Mouse (Mus musculus) small intestine, adult 2 months (tissue): ENCODE measurements around the gene Lat. TPM values are rescaled to one million over a fixed set of nuclear protein-coding genes. Genes with fewer than 3 reads are reported as not detected.
A peak's percentile ranks its signal among the peaks of the same experiment; 100 is the strongest.
"Not testable (repeated sequence)": the region's sequence is repeated elsewhere in the genome, so short reads cannot be mapped to it uniquely, and the experiment has no call there.

Experiments
- H3K27ac ChIP-seq: fragments of 200-500 bp; 2 replicates; pipeline ENCODE4 v1.5.1; 2012; ENCODE audit warnings: low read depth, low read length, control low read depth, inconsistent platforms; ENCODE audit not compliant: insufficient read depth
- H3K27me3 ChIP-seq: fragments of 200-500 bp; 2 replicates; pipeline ENCODE4 v1.6.1; 2012; ENCODE audit warnings: mild to moderate bottlenecking, moderate library complexity, low read length, inconsistent platforms; ENCODE audit not compliant: control insufficient read depth, insufficient read depth
- H3K36me3 ChIP-seq: fragments of 200-500 bp; 2 replicates; pipeline ENCODE4 v1.6.1; 2012; ENCODE audit warnings: mild to moderate bottlenecking, low read length, control low read depth, inconsistent platforms; ENCODE audit not compliant: control insufficient read depth, insufficient read depth
- H3K4me1 ChIP-seq: fragments of 200-500 bp; 2 replicates; pipeline ENCODE4 v1.6.1; 2012; ENCODE audit warnings: low read length, inconsistent platforms, mixed read lengths; ENCODE audit not compliant: control insufficient read depth, insufficient read depth, insufficient read length
- H3K4me3 ChIP-seq: fragments of 200-500 bp; 2 replicates; pipeline ENCODE4 v1.5.1; 2012; ENCODE audit warnings: low read depth, mild to moderate bottlenecking, control low read depth, inconsistent platforms, low read length, moderate library complexity
- CTCF ChIP-seq: fragments of 200-500 bp; IDR thresholded peaks from 2 replicates; pipeline ENCODE4 v1.5.1; 2012; ENCODE audit warnings: low read depth, mild to moderate bottlenecking, control low read depth, inconsistent platforms, low read length, moderate library complexity, mixed read lengths; ENCODE audit not compliant: insufficient replicate concordance, insufficient read length; ENCODE audit errors: extremely low read depth
- POLR2A ChIP-seq: fragments of 200-500 bp; IDR thresholded peaks from 2 replicates; pipeline ENCODE4 v1.6.1; 2012; ENCODE audit warnings: low read depth, mild to moderate bottlenecking, control low read depth, inconsistent platforms, low read length, moderate library complexity
- WGBS: fragments of 180-500 bp; shearing (Covaris S2); methylation state at CpG from one replicate; pipeline ENCODE4 v1.1.7; 2018; 5-methylcytosine and 5-hydroxymethylcytosine counted together
- polyA plus RNA-seq: library from polyadenylated mRNA; depleted of rRNA; stranded (reverse); fragments of >200 nt; gene quantifications from 2 replicates; pipeline ENCODE4 v1.2.3, GENCODE M21; 2012

Lat gene
- polyA plus RNA-seq, 1 experiment: 23.5 TPM

DNA sequence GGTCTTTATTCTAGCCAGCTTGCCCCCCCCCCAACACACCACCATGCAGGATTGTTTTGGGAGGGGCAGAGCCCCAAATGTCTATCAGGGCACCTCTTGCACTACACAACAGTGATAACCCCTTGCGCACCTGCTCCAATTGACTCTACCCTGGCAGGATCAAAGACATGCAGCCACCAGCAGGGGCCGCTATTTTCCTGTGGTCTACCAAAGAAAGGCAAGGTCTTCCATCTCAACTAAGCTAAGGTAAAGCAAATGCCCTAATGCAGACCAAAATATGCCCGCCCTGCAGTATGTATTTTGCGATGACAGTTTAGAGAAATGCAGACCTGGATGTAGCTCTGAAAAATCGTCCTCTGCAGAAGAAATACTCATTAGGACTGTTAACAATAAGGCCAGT, 30.2 kb upstream of the Lat start:
- no peak overlapping the region for H3K4me3 ChIP-seq
- no peak overlapping the region for H3K27ac ChIP-seq
- no peaks in the 10 kb centered on the region for H3K4me1 ChIP-seq
- no peaks in the 10 kb centered on the region for H3K27me3 ChIP-seq
- no peaks in the 10 kb centered on the region for H3K36me3 ChIP-seq
- WGBS: 3% methylated on average over 5 of the region's 5 CpGs
- TF ChIP-seq POLR2A: no peak
- TF ChIP-seq CTCF: peak; percentile 82; the same call in 1 of the 2 replicates

- Histone ChIP-seq H3K4me3 (no peak overlapping the region), H3K27me3 (no peaks in the 10 kb centered on the region), H3K27ac (no peak overlapping the region), H3K36me3 (no peaks in the 10 kb centered on the region), H3K4me1 (no peaks in the 10 kb centered on the region)
- 64% methylated on average over 4 of the region's 4 CpGs for WGBS
- TF ChIP-seq POLR2A: no peak
- no peak for TF ChIP-seq CTCF
These were observed 28.5 kb upstream of the Lat start for GRCm38 (mm10) chr7:126397822-126398221.

- TF ChIP-seq CTCF (no peak), POLR2A (no peak)
- H3K4me3 ChIP-seq: no peak overlapping the region
These were observed 27.9 kb upstream of the Lat start for GRCm38 (mm10) chr7:126397221-126397620.

DNA sequence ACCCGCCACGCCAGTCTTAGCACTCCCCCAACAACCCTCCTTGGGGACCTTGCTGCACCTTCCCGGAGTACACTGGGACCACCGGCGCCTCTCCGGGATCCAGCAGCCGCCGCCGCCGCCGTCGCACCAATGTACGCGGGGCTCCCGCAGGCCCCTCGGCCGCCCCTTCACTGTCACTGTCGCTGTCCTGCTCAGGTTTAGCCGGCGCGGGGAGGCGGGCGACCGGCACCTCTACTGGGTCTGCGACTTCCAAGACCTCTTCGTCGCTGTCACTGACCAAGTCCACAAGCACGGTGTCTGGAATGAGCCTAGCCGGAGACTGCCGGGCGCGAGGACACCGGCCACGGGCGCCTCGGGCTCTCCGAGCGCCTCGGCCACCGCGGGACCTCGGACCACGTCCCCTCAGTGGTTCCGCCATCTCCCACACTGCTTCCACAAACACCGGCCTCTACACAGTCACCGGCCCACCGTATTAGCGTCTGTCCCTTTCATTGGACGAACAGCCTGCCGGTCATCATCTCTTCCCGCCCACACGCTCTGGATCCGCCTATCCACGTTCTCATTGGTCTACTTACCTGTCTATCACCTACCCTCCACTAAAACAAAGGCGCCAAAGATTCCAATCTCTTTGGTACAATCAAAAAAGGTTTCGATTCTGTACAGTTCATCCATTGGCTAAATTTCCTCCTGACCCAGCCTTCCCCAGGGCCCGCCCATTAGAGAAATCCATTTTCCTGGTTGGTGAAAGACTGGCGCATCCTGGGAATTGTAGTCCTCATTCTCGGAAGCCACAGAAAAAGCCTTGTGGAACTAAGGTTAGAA, 27.1 kb upstream of the Lat start, which contains the start of gene Nfatc2ip:
Gene Nfatc2ip (minus strand): TSS at position 440 of the 822 bp plus-strand sequence.
- H3K27me3 ChIP-seq: no peaks in the 10 kb centered on the region
- 1% methylated on average over 59 of the region's 59 CpGs for WGBS
- no peak within 1 kb of the TSS for H3K27ac ChIP-seq
- no peaks in the 10 kb centered on the region for H3K36me3 ChIP-seq
- peak within 1 kb of the TSS; percentile 93 for H3K4me3 ChIP-seq
- TF ChIP-seq CTCF (no peak), POLR2A (peak; percentile 82)
- H3K4me1 ChIP-seq: no peaks in the 10 kb centered on the region

More at GRCm38 (mm10) chr7:126397221-126397620, 27.9 kb upstream of the Lat start:
- 34% methylated on average over 6 of the region's 6 CpGs for WGBS
- Histone ChIP-seq H3K36me3 (no peaks in the 10 kb centered on the region), H3K27ac (no peak overlapping the region), H3K27me3 (no peaks in the 10 kb centered on the region), H3K4me1 (no peaks in the 10 kb centered on the region)

DNA sequence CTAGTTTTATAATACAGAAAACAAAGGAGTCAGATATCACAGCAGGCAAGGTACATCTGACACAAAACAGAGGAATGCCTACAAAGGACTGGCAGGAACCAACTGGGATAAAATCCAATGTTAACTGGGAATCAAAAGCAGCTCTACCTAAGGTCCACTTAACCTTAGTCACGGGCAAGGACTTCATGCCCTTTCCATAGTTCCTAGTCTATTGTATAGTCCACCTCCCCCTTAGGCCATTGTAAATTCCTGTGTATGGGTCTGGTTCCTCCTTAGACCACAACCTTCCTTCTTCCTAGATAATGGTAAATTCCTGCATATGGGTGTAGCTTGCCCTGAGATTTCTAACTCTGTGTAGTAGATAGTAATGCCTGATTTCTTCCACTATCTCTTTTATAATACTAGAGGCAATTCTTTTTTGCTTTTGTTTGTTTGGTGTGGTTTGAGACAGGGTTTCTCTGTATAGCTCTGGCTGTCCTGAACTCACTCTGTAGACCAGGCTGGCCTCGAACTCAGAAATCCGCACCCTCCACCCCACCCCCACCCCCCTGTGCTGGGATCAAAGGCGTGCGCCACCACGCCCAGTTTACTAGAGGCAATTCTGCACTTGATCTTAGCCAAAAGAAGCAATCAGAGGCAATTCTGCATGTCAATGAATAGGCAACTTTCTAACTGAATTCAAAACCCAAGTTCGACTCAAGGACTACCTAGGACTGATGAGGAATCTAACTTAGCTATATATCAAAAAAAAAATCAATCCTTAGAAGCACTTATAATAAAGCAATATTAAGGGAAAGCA, 22.9 kb upstream of the Lat start:
- WGBS: 72% methylated on average over 7 of the region's 7 CpGs
- H3K27ac ChIP-seq: not testable (repeated sequence)

GRCm38 (mm10) chr7:126388185-126388584, 18.8 kb upstream of the Lat start:
- no peak for TF ChIP-seq POLR2A
- no peak for TF ChIP-seq CTCF
- H3K4me1 ChIP-seq: no peaks in the 10 kb centered on the region
- peaks cover 33% of the 10 kb centered on the region for H3K36me3 ChIP-seq
- 100% methylated on average over 1 of the region's 1 CpGs for WGBS
- H3K27ac ChIP-seq: no peak overlapping the region
- H3K4me3 ChIP-seq: no peak overlapping the region
- no peaks in the 10 kb centered on the region for H3K27me3 ChIP-seq

More for the DNA sequence above, 22.9 kb upstream of the Lat start:
- not testable (repeated sequence) for H3K4me3 ChIP-seq, H3K27me3 ChIP-seq, H3K4me1 ChIP-seq
- H3K36me3 ChIP-seq: peaks cover 15% of the 10 kb centered on the region

- TF ChIP-seq POLR2A (no peak), CTCF (no peak)
These were observed 14.2 kb upstream of the Lat start for GRCm38 (mm10) chr7:126383565-126383964.

More at GRCm38 (mm10) chr7:126383565-126383964, 14.2 kb upstream of the Lat start:
- 81% methylated on average over 5 of the region's 5 CpGs for WGBS
- no peaks in the 10 kb centered on the region for H3K4me1 ChIP-seq
- no peaks in the 10 kb centered on the region for H3K27me3 ChIP-seq
- H3K27ac ChIP-seq: no peak overlapping the region
- peaks cover 25% of the 10 kb centered on the region for H3K36me3 ChIP-seq
- H3K4me3 ChIP-seq: no peak overlapping the region
